Mouse (Mus musculus) hindbrain, embryonic 11.5 days (tissue): ENCODE measurements around the gene AL732309.1. TPM values are rescaled to one million over a fixed set of nuclear protein-coding genes. Genes with fewer than 3 reads are reported as not detected.

ENCODE experiments used
- ATAC-seq: fragments of 200-750 bp; cut with Nextera tagmentation; 2 replicates; pipeline ENCODE4 v1.8.0; 2017; ENCODE audit warnings: mild to moderate bottlenecking, moderate TSS enrichment, moderate library complexity; ENCODE audit not compliant: low FRiP score
- DNase-seq: peaks from one replicate; pipeline ENCODE4 v3.0.0-alpha.2; 2015; ENCODE audit warnings: low spot score
- H3K27ac ChIP-seq: fragments of 300-500 bp; sonication (generic); 2 replicates; pipeline ENCODE4 v1.5.1; 2014; ENCODE audit warnings: mild to moderate bottlenecking, low read depth, low read length
- H3K27me3 ChIP-seq: fragments of 300-500 bp; sonication (generic); 2 replicates; pipeline ENCODE4 v1.6.1; 2014; ENCODE audit warnings: mild to moderate bottlenecking, low read length, moderate library complexity, mixed read lengths; ENCODE audit not compliant: control insufficient read depth, insufficient read depth
- H3K36me3 ChIP-seq: fragments of 300-500 bp; sonication (generic); 2 replicates; pipeline ENCODE4 v1.6.1; 2014; ENCODE audit warnings: mild to moderate bottlenecking, low read length, moderate library complexity, mixed read lengths; ENCODE audit not compliant: control insufficient read depth, insufficient read depth
- H3K4me1 ChIP-seq: fragments of 300-500 bp; sonication (generic); replicated peaks from 2 replicates; pipeline ENCODE4 v1.6.1; 2014; ENCODE audit warnings: low read length, mixed read lengths; ENCODE audit not compliant: control insufficient read depth, insufficient read depth
- H3K4me2 ChIP-seq: fragments of 300-500 bp; sonication (generic); replicated peaks from 2 replicates; pipeline ENCODE4 v1.6.1; 2014; ENCODE audit warnings: mild to moderate bottlenecking, low read depth, low read length
- H3K4me3 ChIP-seq: fragments of 300-500 bp; sonication (generic); 2 replicates; pipeline ENCODE4 v1.5.1; 2014; ENCODE audit warnings: low read depth, low read length
- H3K9ac ChIP-seq: fragments of 300-500 bp; sonication (generic); 2 replicates; pipeline ENCODE4 v1.6.1; 2014; ENCODE audit warnings: low read depth, low read length
- H3K9me3 ChIP-seq: fragments of 300-500 bp; sonication (generic); 2 replicates; pipeline ENCODE4 v1.6.1; 2016; ENCODE audit warnings: low read length; ENCODE audit not compliant: control insufficient read depth
- WGBS: fragments of 180-500 bp; shearing (Covaris S2); extraction: QIAGEN DNeasy Blood & Tissue Kit; methylation state at CpG from one replicate; pipeline ENCODE4 v1.1.7; 2014; 5-methylcytosine and 5-hydroxymethylcytosine counted together
- polyA plus RNA-seq: library from polyadenylated mRNA; unstranded; fragments of >200 nt; fragmentation: Nextera tagmentation; extraction: Ambion mirVana; gene quantifications from 2 replicates; pipeline ENCODE4 v1.2.1, GENCODE M21; 2014

Gene AL732309.1
- polyA plus RNA-seq, 1 experiment from 2014 or later: 4.3 TPM

DNA sequence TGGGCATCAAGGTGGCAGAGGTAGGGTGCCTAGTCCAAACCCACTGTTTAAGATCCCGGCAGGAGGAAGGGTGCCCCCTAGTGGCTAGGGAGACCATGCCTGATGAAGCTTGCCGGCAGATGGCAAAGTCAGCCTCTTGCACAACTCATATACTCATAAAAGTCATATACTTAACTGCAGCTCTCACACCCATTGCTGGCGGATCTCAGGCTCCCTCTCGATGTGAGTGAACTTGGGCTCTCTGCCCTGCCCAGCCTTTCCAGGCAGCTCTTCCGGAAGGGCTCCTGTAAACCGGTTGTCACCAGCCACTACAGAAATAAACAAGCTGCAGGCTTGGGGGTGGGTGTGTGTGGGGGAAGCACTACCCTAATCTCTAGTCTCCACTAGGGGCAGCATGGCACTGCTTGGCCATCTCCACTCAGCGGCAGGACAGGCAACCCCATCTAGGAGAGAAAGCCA is 18.2 kb downstream of the AL732309.1 start:
- H3K9ac ChIP-seq: no peak overlapping the region
- peak; percentile 85 for DNase-seq
- no peak for ATAC-seq
- H3K36me3 ChIP-seq: no peaks in the 10 kb centered on the region
- no peak overlapping the region for H3K4me3 ChIP-seq
- peak overlapping the region; percentile 33; the same call in 1 of the 2 replicates for H3K27ac ChIP-seq
- H3K4me2 ChIP-seq: peak overlapping the region; percentile 12; the same call in 1 of the 2 replicates
- peaks cover 5% of the 10 kb centered on the region; the same call in 1 of the 2 replicates for H3K4me1 ChIP-seq
- H3K27me3 ChIP-seq: no peaks in the 10 kb centered on the region
- 3% methylated on average over 7 of the region's 7 CpGs for WGBS
- H3K9me3 ChIP-seq: no peaks in the 10 kb centered on the region

DNA sequence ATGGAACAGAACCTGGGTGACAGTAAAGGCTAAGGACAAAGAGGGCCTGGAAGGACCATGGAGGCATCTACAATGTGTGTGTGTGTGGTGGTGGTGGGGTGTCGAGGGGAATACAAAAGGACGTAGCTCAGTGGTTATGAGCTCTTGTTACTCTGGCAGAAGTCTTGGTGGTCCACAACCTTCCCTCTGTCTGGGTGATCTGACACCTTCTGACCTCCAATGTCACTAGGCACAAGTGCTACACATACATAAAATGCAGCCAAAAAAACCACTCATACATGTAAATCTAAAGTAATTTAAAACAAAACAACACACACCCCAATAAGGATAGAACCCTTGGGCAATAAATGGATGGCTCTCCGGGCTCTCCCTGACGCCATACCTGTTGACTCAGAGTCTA is 19.3 kb downstream of the AL732309.1 start:
- H3K4me2 ChIP-seq: no peak overlapping the region

DNA sequence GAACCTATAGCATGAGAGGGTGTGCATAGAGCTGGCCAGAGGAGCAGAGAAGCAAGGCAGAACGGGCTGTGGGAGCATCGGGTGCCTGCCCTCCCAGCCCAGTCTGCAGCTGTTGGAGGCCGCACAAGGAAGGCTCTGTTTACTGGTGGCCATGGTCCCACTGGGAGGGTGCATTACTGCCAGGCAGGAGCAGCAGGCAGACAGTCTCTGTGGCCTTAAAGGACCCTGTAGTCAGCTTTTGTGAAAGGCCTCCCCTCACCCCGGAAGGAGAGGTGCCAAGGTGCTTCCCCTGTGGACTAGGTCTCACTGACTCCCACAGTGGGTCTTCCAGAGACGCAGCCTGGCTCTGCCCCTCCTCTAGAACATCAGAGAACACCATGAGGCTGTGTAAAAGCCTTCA is 19.8 kb downstream of the AL732309.1 start:
- Histone ChIP-seq H3K36me3 (no peaks in the 10 kb centered on the region), H3K27ac (no peak overlapping the region), H3K27me3 (no peaks in the 10 kb centered on the region), H3K4me3 (no peak overlapping the region), H3K4me1 (peaks cover 5% of the 10 kb centered on the region; the same call in 1 of the 2 replicates), H3K9ac (no peak overlapping the region), H3K9me3 (no peaks in the 10 kb centered on the region), H3K4me2 (no peak overlapping the region)
- DNase-seq (no peak), ATAC-seq (no peak)
- 79% methylated on average over 5 of the region's 5 CpGs for WGBS

More for the DNA sequence above, 19.3 kb downstream of the AL732309.1 start:
- no peak overlapping the region for H3K4me3 ChIP-seq
- no peaks in the 10 kb centered on the region for H3K27me3 ChIP-seq
- H3K9me3 ChIP-seq: no peaks in the 10 kb centered on the region
- H3K36me3 ChIP-seq: no peaks in the 10 kb centered on the region
- H3K9ac ChIP-seq: no peak overlapping the region
- no peak overlapping the region for H3K27ac ChIP-seq
- DNase-seq (no peak), ATAC-seq (no peak)
- 95% methylated on average over 4 of the region's 4 CpGs for WGBS
- peaks cover 5% of the 10 kb centered on the region; the same call in 1 of the 2 replicates for H3K4me1 ChIP-seq

DNA sequence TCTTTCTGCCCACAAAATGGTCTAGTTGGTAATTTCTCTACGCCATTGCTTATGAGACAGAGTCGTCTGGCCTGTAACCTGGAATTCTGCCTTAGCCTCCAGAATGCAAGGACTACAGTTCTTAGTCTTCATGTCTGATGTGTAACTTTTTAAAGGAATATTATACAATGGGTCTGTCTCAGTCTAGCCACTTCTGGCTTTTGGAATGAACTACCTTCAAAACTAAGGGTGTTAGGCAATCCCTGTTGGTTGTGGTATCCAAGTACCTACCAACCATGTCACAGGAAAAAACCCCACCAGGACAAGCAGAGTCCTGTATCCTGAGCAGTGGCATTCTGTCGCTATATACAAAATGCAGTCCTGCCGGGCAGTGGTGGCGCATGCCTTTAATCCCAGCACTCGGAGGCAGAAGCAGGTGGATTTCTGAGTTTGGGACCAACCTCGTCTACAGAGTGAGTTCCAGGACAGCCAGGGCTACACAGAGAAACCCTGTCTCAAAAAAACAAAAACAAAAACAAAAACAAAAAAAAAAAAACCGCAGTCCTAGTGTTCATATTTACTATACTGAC is 20.8 kb downstream of the AL732309.1 start:
- 81% methylated on average over 8 of the region's 8 CpGs for WGBS
- Histone ChIP-seq H3K36me3 (no peaks in the 10 kb centered on the region), H3K27ac (peak overlapping the region; percentile 94), H3K4me3 (peak overlapping the region; percentile 37; the same call in 1 of the 2 replicates), H3K27me3 (no peaks in the 10 kb centered on the region), H3K9ac (peak overlapping the region; percentile 54; the same call in 1 of the 2 replicates), H3K4me2 (peak overlapping the region; percentile 33; the same call in 1 of the 2 replicates), H3K4me1 (peaks cover 5% of the 10 kb centered on the region; the same call in 1 of the 2 replicates), H3K9me3 (no peaks in the 10 kb centered on the region)
- no peak for ATAC-seq
- DNase-seq: no peak

DNA sequence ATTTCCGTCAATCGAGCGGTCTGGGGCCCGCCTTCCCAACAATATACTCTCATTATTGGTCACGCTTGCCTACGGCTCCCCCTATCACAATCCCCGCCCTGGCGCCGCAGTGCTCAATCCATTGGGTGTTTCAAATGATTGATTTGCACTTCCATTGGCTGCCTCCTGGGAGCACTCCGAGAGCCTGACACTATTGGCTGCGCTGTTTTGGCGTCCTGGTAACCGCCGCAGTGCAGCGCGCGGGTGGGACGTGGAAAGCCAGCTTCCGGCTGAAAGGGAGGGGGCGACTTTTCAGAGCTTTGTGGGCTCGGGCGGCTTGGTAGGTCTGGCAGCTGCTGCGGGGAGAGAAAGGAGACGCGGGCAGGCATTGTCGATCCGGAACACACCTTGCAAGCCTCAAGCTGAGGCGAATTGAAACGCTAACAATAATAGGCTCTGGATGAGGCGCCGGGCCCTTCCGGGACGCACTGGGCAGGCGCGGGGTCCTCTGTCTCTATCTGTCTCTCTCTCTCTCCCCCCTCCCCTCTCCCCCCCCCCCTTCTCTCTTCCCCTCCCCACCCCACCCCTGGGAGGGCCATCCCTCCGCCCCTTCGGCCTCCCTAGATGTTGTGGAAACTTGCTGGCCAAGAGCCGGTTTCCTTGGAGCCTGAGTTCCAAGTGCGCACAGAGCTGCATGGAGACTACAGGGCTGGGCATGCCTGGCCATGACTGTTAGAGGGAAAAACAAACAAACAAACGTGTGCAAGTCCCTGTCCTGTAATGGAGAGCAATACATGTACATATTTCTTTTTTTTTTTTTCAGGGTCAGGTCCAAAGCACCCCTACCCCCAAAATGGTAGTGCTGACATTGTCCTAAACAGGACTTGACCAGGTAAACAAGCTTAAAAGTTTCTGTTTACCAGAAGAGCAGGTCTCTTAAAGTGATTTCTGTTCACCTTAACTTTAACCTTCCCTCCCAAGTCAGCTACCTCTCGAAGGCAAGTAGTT is 21.6 kb downstream of the AL732309.1 start:
- ATAC-seq: peak; percentile 97
- no peaks in the 10 kb centered on the region for H3K36me3 ChIP-seq
- peak overlapping the region; percentile 54 for H3K9ac ChIP-seq
- peak overlapping the region; percentile 94 for H3K27ac ChIP-seq
- H3K4me1 ChIP-seq: peaks cover 5% of the 10 kb centered on the region; the same call in 1 of the 2 replicates
- peak overlapping the region; percentile 85 for H3K4me3 ChIP-seq
- peak overlapping the region; percentile 33 for H3K4me2 ChIP-seq
- WGBS: 2% methylated on average over 39 of the region's 41 CpGs
- H3K27me3 ChIP-seq: no peaks in the 10 kb centered on the region
- H3K9me3 ChIP-seq: no peaks in the 10 kb centered on the region
- peak; percentile 97 for DNase-seq

DNA sequence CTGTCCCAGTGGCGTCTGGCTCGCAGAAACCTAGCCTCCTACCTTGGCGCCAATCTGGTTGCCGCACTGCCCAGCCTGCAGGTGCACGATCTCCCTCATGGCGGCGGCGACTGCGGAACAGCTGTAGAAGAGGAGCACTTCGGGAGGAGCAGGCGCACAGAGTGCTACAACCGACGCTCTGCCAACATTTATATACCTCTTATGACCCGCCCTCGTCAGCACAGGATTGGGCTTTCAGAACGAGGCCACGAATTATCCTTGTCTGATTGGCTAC is 22.2 kb downstream of the AL732309.1 start, which contains the start of gene Tubb4b:
Gene Tubb4b, minus strand, starts transcription at position 211 of the 274 bp plus-strand sequence.
- DNase-seq (no peak), ATAC-seq (no peak)
- WGBS: 0% methylated on average over 17 of the region's 17 CpGs

DNA sequence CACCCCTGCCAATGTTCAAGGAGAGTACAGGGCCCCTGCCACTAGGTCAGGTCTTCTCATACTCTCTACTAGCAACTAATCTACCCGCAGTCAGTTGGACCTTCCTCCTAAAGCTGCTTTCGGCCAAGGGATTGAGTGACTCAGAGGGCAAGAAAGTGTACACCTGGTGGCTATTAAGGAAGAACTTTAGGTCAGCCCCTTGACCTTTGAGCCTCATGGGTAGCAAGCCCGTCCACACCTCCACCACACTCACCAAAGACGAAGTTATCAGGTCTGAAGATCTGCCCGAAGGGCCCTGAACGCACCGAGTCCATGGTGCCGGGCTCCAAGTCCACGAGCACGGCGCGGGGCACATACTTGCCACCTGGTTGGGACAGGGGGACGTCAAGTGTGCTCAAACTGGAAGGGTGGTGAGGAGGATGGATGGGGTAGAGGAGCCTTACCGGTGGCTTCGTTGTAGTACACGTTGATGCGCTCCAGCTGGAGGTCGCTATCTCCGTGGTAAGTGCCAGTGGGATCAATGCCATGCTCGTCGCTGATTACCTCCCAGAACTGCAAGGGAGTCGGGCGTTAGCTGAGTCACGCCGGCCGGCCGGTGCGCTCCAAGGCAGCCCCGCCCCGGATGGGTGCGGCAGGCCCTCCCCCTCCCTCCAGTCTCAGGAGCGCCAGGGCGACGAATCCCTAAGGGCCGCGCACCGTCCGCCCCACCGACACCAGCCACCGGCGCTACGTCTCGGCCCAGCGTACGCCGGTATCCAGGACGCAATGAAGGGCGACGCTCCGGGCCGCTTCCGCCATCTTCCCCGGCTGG is 22.8 kb downstream of the AL732309.1 start:
- Histone ChIP-seq H3K4me2 (peak overlapping the region; percentile 92), H3K27me3 (no peaks in the 10 kb centered on the region), H3K4me1 (peaks cover 5% of the 10 kb centered on the region; the same call in 1 of the 2 replicates), H3K4me3 (peak overlapping the region; percentile 85), H3K36me3 (no peaks in the 10 kb centered on the region), H3K9me3 (no peaks in the 10 kb centered on the region), H3K27ac (peak overlapping the region; percentile 85), H3K9ac (peak overlapping the region; percentile 83)
- WGBS: 2% methylated on average over 53 of the region's 53 CpGs
- peak; percentile 39 for ATAC-seq
- no peak for DNase-seq

More for the DNA sequence above, 22.2 kb downstream of the AL732309.1 start, which contains the start of gene Tubb4b:
- H3K4me1 ChIP-seq: peaks cover 5% of the 10 kb centered on the region; the same call in 1 of the 2 replicates
- H3K36me3 ChIP-seq: no peaks in the 10 kb centered on the region
- H3K9ac ChIP-seq: peak within 1 kb of the TSS; percentile 83
- H3K4me3 ChIP-seq: peak within 1 kb of the TSS; percentile 85
- peak within 1 kb of the TSS; percentile 92 for H3K4me2 ChIP-seq
- peak within 1 kb of the TSS; percentile 94 for H3K27ac ChIP-seq
- H3K9me3 ChIP-seq: no peaks in the 10 kb centered on the region
- H3K27me3 ChIP-seq: no peaks in the 10 kb centered on the region

DNA sequence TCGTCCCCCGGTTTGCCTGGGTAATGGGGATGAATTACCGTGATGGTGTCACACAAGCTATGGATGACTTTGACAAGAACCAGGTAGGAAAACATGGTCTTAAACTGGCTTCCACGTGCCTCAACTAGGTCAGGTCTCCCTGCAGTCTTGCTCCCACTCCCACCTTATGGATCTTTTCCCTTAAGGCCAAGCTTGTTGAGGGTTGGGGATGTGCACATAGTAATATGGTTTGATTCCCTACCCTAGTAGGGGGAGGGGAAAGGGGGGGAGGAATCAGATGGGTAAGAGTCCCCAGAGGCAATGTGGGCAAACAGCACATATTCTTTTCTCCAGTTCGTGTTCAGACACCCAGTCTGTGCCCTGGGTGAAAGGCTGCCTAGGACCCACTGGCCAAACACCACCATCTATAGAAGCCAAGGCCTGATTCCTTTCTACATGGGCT is 25.3 kb downstream of the AL732309.1 start:
- no peak overlapping the region for H3K4me3 ChIP-seq
- H3K27ac ChIP-seq: no peak overlapping the region
- no peak overlapping the region for H3K4me2 ChIP-seq
- no peaks in the 10 kb centered on the region for H3K36me3 ChIP-seq
- ATAC-seq (no peak), DNase-seq (no peak)
- no peak overlapping the region for H3K9ac ChIP-seq
- peaks cover 2% of the 10 kb centered on the region; the same call in 1 of the 2 replicates for H3K4me1 ChIP-seq
- no peaks in the 10 kb centered on the region for H3K9me3 ChIP-seq
- WGBS: 80% methylated on average over 5 of the region's 5 CpGs
- no peaks in the 10 kb centered on the region for H3K27me3 ChIP-seq
